Mouse (Mus musculus): ENCODE results near the gene Olfr1367. TPM values are rescaled to one million over a fixed set of nuclear protein-coding genes. Genes with fewer than 3 reads are reported as not detected.

Gene Olfr1367
- polyA plus RNA-seq, 1 experiment from 2014 or later: not detected

Small RNAs within 50 kb of the gene (microRNA-seq; reads per million reads assigned to microRNA genes)
- not detected for gene Mir6942

Other genes starting within 250 kb of the Olfr1367 start
- 0.04 and 0.06 TPM in 2 replicates for gene Olfr1369-ps1, start 235.4 kb upstream of the Olfr1367 start, polyA plus RNA-seq (2016; fragmentation: Nextera tagmentation; extraction: Ambion mirVana)
- not detected in 2 replicates for gene Olfr263, start 217.3 kb upstream of the Olfr1367 start, polyA plus RNA-seq (2016; fragmentation: Nextera tagmentation; extraction: Ambion mirVana)
- not detected in 2 replicates for gene Olfr1368, start 201.0 kb upstream of the Olfr1367 start, polyA plus RNA-seq (2016; fragmentation: Nextera tagmentation; extraction: Ambion mirVana)
- gene Trim27, start 167.5 kb upstream of the Olfr1367 start, polyA plus RNA-seq (2016; fragmentation: Nextera tagmentation; extraction: Ambion mirVana): 169 and 173 TPM in 2 replicates
- not detected in 2 replicates for gene Gpx5, start 54.2 kb upstream of the Olfr1367 start, polyA plus RNA-seq (2016; fragmentation: Nextera tagmentation; extraction: Ambion mirVana)
- gene Gpx6, start 34.8 kb upstream of the Olfr1367 start, polyA plus RNA-seq (2016; fragmentation: Nextera tagmentation; extraction: Ambion mirVana): 0.15 and 0.21 TPM in 2 replicates
- 18.9 and 21.8 TPM in 2 replicates for gene Zscan12, start 15.9 kb downstream of the Olfr1367 start, polyA plus RNA-seq (2016; fragmentation: Nextera tagmentation; extraction: Ambion mirVana)
- gene Zkscan3, start 55.8 kb downstream of the Olfr1367 start, polyA plus RNA-seq (2016; fragmentation: Nextera tagmentation; extraction: Ambion mirVana): 84.9 and 87.6 TPM in 2 replicates
- 5.9 and 6.0 TPM in 2 replicates for gene Pgbd1, start 94.1 kb downstream of the Olfr1367 start, polyA plus RNA-seq (2016; fragmentation: Nextera tagmentation; extraction: Ambion mirVana)
- 22.8 and 27.7 TPM in 2 replicates for gene Zscan26, start 106.8 kb downstream of the Olfr1367 start, polyA plus RNA-seq (2016; fragmentation: Nextera tagmentation; extraction: Ambion mirVana)
- gene Nkapl, start 121.6 kb downstream of the Olfr1367 start, polyA plus RNA-seq (2016; fragmentation: Nextera tagmentation; extraction: Ambion mirVana): 2.5 and 3.2 TPM in 2 replicates
- gene Zkscan4, start 132.0 kb downstream of the Olfr1367 start, polyA plus RNA-seq (2016; fragmentation: Nextera tagmentation; extraction: Ambion mirVana): 3.7 and 4.0 TPM in 2 replicates
- 1.1 TPM in 1 of 2 replicates, not detected in the other for gene Gm10065, start 132.5 kb downstream of the Olfr1367 start, polyA plus RNA-seq (2016; fragmentation: Nextera tagmentation; extraction: Ambion mirVana)
- 0.29 and 0.31 TPM in 2 replicates for gene AK157302, start 148.3 kb downstream of the Olfr1367 start, polyA plus RNA-seq (2016; fragmentation: Nextera tagmentation; extraction: Ambion mirVana)
- gene Gm11273, start 154.5 kb downstream of the Olfr1367 start, polyA plus RNA-seq (2016; fragmentation: Nextera tagmentation; extraction: Ambion mirVana): 4.7 and 6.9 TPM in 2 replicates
- gene Zkscan8, start 184.2 kb downstream of the Olfr1367 start, polyA plus RNA-seq (2016; fragmentation: Nextera tagmentation; extraction: Ambion mirVana): 7.0 and 9.1 TPM in 2 replicates
- gene Olfr1366, start 195.9 kb downstream of the Olfr1367 start, polyA plus RNA-seq (2016; fragmentation: Nextera tagmentation; extraction: Ambion mirVana): 0.15 and 0.20 TPM in 2 replicates
- gene Olfr1535, start 213.0 kb downstream of the Olfr1367 start, polyA plus RNA-seq (2016; fragmentation: Nextera tagmentation; extraction: Ambion mirVana): not detected in 2 replicates
- not detected in 2 replicates for gene Olfr1364, start 234.8 kb downstream of the Olfr1367 start, polyA plus RNA-seq (2016; fragmentation: Nextera tagmentation; extraction: Ambion mirVana)

Data from forebrain, embryonic 10.5 days (tissue).